In the genomic region with DNA sequence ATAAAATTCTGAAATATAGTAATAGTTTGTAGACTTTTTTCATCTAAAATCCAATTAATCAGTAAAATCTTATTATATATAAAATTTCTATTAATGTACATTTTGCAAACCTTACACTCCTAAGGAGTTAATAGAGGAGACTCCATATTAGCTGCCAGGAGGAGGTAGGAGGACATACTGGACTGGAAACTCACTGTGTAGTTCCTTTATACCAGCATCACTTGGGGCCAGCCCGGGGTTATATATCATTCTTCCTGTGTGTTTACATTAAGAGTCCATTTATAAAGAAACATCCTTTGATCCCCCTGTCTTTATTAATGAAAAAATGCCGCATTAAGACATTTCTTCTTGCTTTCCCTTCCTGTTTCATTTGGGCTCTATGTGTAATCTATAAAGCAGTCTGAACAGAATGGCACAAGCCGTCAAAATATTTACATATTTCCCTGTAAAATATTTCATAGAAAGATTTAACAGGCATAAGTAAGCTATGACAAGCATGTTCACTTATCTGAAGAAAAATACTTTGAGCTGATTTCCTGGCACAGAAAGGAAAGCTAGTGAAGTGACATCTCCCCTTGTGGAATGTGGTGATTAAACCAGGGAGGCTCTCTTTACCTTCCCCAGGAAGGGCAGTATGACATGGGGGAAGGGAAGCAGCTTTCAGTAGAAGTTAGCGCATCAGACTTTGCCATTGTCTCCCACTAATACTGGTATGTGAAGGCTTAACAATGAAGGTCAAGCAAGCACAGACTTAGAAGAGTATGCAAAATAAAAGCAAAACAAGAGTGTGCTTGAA, we compare ENCODE assay signal across 12 mouse cellular contexts.
A peak's percentile ranks its signal among the peaks of the same experiment; 100 is the strongest.
DNase-seq lines count a peak whose midpoint lies in the region; ATAC-seq and TF ChIP-seq lines count a peak whose summit lies in the region.
"Had no signal": no experiment of that assay in that cellular context is flagged by ENCODE, and none has a peak within 500 bp of the region (broad histone marks: within the 10 kb centered on the region; RNA-seq: fewer than 3 reads in every experiment).

No protein-coding gene starts in this region.

- H3K4me3 ChIP-seq in kidney, embryonic 16.5 days (ENCODE audit: low read length): no peak overlapping the region
- no peak overlapping the region for H3K4me3 ChIP-seq in kidney, embryonic 14.5 days (ENCODE audit: low read length)
- H3K4me3 ChIP-seq: embryonic facial prominence, embryonic 15.5 days had no signal

- 66% methylated on average over 4 of the region's 4 CpGs for WGBS in kidney, embryonic 16.5 days
- WGBS in kidney, embryonic 14.5 days: 63% methylated on average over 4 of the region's 4 CpGs

- no peaks in the 10 kb centered on the region for H3K4me1 ChIP-seq in kidney, embryonic 16.5 days (ENCODE audit: insufficient read depth, low read length)
- no peaks in the 10 kb centered on the region for H3K4me1 ChIP-seq in kidney, embryonic 14.5 days (ENCODE audit: control insufficient read depth, insufficient read depth, low read length)
- H3K4me1 ChIP-seq: embryonic facial prominence, embryonic 15.5 days had no signal

- no peaks in the 10 kb centered on the region for H3K9me3 ChIP-seq in kidney, embryonic 16.5 days (ENCODE audit: low read length)
- H3K9me3 ChIP-seq in kidney, embryonic 14.5 days (ENCODE audit: control insufficient read depth, low read length): no peaks in the 10 kb centered on the region
- H3K9me3 ChIP-seq: embryonic facial prominence, embryonic 15.5 days had no signal

- ATAC-seq in kidney, embryonic 16.5 days (ENCODE audit: low FRiP score, low TSS enrichment): peak; percentile 70; the same call in 1 of the 2 replicates
- ATAC-seq in kidney, embryonic 14.5 days (ENCODE audit: low FRiP score, low TSS enrichment): no peak; the same call in 1 of the 2 replicates
- peak; percentile 99 for ATAC-seq in Patski

- CTCF ChIA-PET in Patski (lab: Charles Lee): interaction anchor here (0.6 to 1.1 kb wide), 4 partner anchors 45 to 649 kb away, joined by 3 read pairs; no protein-coding TSS in a partner anchor

- in situ Hi-C loops in Patski (cut with MboI; ENCODE audit: low pct_unique_long_range_greater_than_20kb): no loop called here

- POLR2A ChIA-PET in Patski (lab: Charles Lee): interaction anchor here (1.5 kb wide), 1 partner anchor 22 kb away, joined by 3 read pairs; no protein-coding TSS in a partner anchor

- H3K9ac ChIP-seq in kidney, embryonic 16.5 days (replicated peaks; ENCODE audit: low read length): no peak overlapping the region
- no peak overlapping the region for H3K9ac ChIP-seq in kidney, embryonic 14.5 days (ENCODE audit: low read depth, low read length)
- H3K9ac ChIP-seq: embryonic facial prominence, embryonic 15.5 days had no signal

- TF ChIP-seq CTCF in Patski (IDR thresholded peaks at IDR 0.05): no peak

- H3K27ac ChIP-seq in kidney, embryonic 16.5 days (ENCODE audit: low read length): no peak overlapping the region
- no peak overlapping the region for H3K27ac ChIP-seq in kidney, embryonic 14.5 days (ENCODE audit: low read depth, low read length)
- H3K27ac ChIP-seq: embryonic facial prominence, embryonic 15.5 days; macrophage had no signal

- DNase-seq in ES-CJ7 (ENCODE audit: low read depth, low spot score) (peak; percentile 7), Patski (ENCODE audit: low read depth, low spot score) (peak; percentile 58)
- peak; percentile 34 for DNase-seq in lung, postnatal 10 days
- DNase-seq in adrenal gland, postnatal 25 days: no peak
- no peak for DNase-seq in spleen, adult 12 weeks (ENCODE audit: low spot score)
- DNase-seq: adrenal gland, adult 8-10 months; cerebellum, adult 18-20 months; right cerebral cortex, adult 18-20 months had no signal

- H3K27me3 ChIP-seq in kidney, embryonic 16.5 days (ENCODE audit: insufficient read depth, low read length): no peaks in the 10 kb centered on the region
- H3K27me3 ChIP-seq in kidney, embryonic 14.5 days (ENCODE audit: control insufficient read depth, insufficient read depth, low read length): no peaks in the 10 kb centered on the region
- no peaks in the 10 kb centered on the region for H3K27me3 ChIP-seq in Patski
- H3K27me3 ChIP-seq: embryonic facial prominence, embryonic 15.5 days had no signal

- H3K36me3 ChIP-seq in kidney, embryonic 16.5 days (ENCODE audit: insufficient read depth, low read length): no peaks in the 10 kb centered on the region
- H3K36me3 ChIP-seq in kidney, embryonic 14.5 days (ENCODE audit: control insufficient read depth, insufficient read depth, low read length): no peaks in the 10 kb centered on the region
- H3K36me3 ChIP-seq: embryonic facial prominence, embryonic 15.5 days had no signal

- no peak overlapping the region for H3K4me2 ChIP-seq in kidney, embryonic 16.5 days (replicated peaks; ENCODE audit: low read depth, low read length)
- no peak overlapping the region for H3K4me2 ChIP-seq in kidney, embryonic 14.5 days (replicated peaks; ENCODE audit: low read depth, low read length)
- H3K4me2 ChIP-seq: embryonic facial prominence, embryonic 15.5 days had no signal

Comparison
In these comparisons a context has a peak if more than half of its experiments do, and no peak if none do; other contexts are left out.
1. DNase-seq: peak in ES-CJ7 (single experiment), Patski (single experiment) and lung, postnatal 10 days (single experiment); none in adrenal gland, postnatal 25 days (single experiment) and spleen, adult 12 weeks (single experiment).